Mouse (Mus musculus) ES-Bruce4 (cell line): ENCODE measurements around the gene AI854703.

Experiments used
- CTCF ChIP-seq: IDR thresholded peaks from one replicate; pipeline ENCODE4 v1.8.1; 2011; ENCODE audit warnings: low read depth, low read length
- POLR2A ChIP-seq: IDR thresholded peaks from one replicate; pipeline ENCODE4 v1.8.1; 2011; ENCODE audit warnings: low read length; ENCODE audit not compliant: insufficient read depth

DNA sequence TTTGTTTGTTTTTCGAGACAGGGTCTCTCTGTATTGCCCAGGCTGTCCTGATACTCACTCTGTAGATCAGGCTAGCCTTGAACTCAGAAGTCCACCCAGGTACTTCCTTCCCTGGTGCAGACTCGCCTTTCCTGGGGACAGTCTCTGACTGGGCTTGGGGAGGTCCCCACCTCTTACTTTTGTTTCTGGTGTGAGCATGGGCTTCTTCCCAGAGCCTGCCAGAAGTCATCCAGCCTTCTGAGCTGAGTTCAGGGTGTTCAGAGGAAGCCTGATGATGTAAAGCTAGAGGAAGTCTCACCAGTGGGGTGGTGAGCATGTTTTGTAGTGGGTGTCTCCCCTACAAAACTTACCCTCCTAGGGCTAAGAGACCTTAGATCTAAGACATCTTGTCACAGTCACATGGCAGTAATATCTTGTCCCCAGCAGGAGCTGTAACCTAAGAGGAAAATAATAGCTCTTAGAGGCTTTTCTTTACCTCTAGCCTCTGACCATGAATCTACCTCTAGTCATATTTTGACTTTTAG, 42.9 kb downstream of the AI854703 start:
- no peak for TF ChIP-seq CTCF
- TF ChIP-seq POLR2A = no peak
